Mouse (Mus musculus): Measurements from ENCODE around the gene A630001G21Rik. TPM values are rescaled to one million over a fixed set of nuclear protein-coding genes. Genes with fewer than 3 reads are reported as not detected.

A630001G21Rik gene
- polyA plus RNA-seq, 1 experiment from 2014 or later = 2.3 TPM

GRCm38 (mm10) chr1:85790565-85790964 is 12.1 kb upstream of the A630001G21Rik start:
- WGBS = 90% methylated on average over 3 of the region's 3 CpGs

GRCm38 (mm10) chr1:85779428-85780180 is 1.2 kb upstream of the A630001G21Rik start:
- no peak overlapping the region for H3K9ac ChIP-seq (ENCODE audit: low read depth, low read length)
- ATAC-seq (ENCODE audit: low FRiP score) (no peak), DNase-seq (ENCODE audit: low spot score) (no peak)
- H3K27ac ChIP-seq (ENCODE audit: low read depth, low read length) = no peak overlapping the region
- H3K4me2 ChIP-seq (replicated peaks; ENCODE audit: low read depth, low read length) = no peak overlapping the region
- no peaks in the 10 kb centered on the region for H3K36me3 ChIP-seq (ENCODE audit: control insufficient read depth, insufficient read depth, low read length)
- no peaks in the 10 kb centered on the region for H3K27me3 ChIP-seq (ENCODE audit: control insufficient read depth, insufficient read depth, low read length)
- WGBS = 81% methylated on average over 4 of the region's 4 CpGs
- H3K4me1 ChIP-seq (replicated peaks; ENCODE audit: control insufficient read depth, insufficient read depth, low read length) = no peaks in the 10 kb centered on the region
- H3K4me3 ChIP-seq (ENCODE audit: low read depth, low read length) = no peak overlapping the region
- H3K9me3 ChIP-seq (ENCODE audit: control insufficient read depth, low read length) = no peaks in the 10 kb centered on the region

More at GRCm38 (mm10) chr1:85790565-85790964, 12.1 kb upstream of the A630001G21Rik start:
- no peak overlapping the region for H3K9ac ChIP-seq (ENCODE audit: low read depth, low read length)
- no peak overlapping the region for H3K27ac ChIP-seq (ENCODE audit: low read depth, low read length)
- no peak for DNase-seq (ENCODE audit: low spot score)
- no peaks in the 10 kb centered on the region for H3K27me3 ChIP-seq (ENCODE audit: control insufficient read depth, insufficient read depth, low read length)
- no peaks in the 10 kb centered on the region for H3K36me3 ChIP-seq (ENCODE audit: control insufficient read depth, insufficient read depth, low read length)
- no peak for ATAC-seq (ENCODE audit: low FRiP score)
- no peaks in the 10 kb centered on the region for H3K4me1 ChIP-seq (replicated peaks; ENCODE audit: control insufficient read depth, insufficient read depth, low read length)
- H3K9me3 ChIP-seq (ENCODE audit: control insufficient read depth, low read length) = no peaks in the 10 kb centered on the region
- no peak overlapping the region for H3K4me2 ChIP-seq (replicated peaks; ENCODE audit: low read depth, low read length)
- H3K4me3 ChIP-seq (ENCODE audit: low read depth, low read length) = no peak overlapping the region

- Histone ChIP-seq H3K27ac (ENCODE audit: low read depth, low read length) (no peak overlapping the region), H3K4me2 (replicated peaks; ENCODE audit: low read depth, low read length) (no peak overlapping the region), H3K4me3 (ENCODE audit: low read depth, low read length) (no peak overlapping the region), H3K9me3 (ENCODE audit: control insufficient read depth, low read length) (no peaks in the 10 kb centered on the region), H3K36me3 (ENCODE audit: control insufficient read depth, insufficient read depth, low read length) (no peaks in the 10 kb centered on the region), H3K27me3 (ENCODE audit: control insufficient read depth, insufficient read depth, low read length) (no peaks in the 10 kb centered on the region), H3K4me1 (replicated peaks; ENCODE audit: control insufficient read depth, insufficient read depth, low read length) (no peaks in the 10 kb centered on the region), H3K9ac (ENCODE audit: low read depth, low read length) (no peak overlapping the region)
- 73% methylated on average over 3 of the region's 3 CpGs for WGBS
- ATAC-seq (ENCODE audit: low FRiP score) (no peak), DNase-seq (ENCODE audit: low spot score) (no peak)
Measured at GRCm38 (mm10) chr1:85779012-85779411, 569 bp upstream of the A630001G21Rik start.

- Histone ChIP-seq H3K9me3 (ENCODE audit: control insufficient read depth, low read length) (no peaks in the 10 kb centered on the region), H3K27ac (ENCODE audit: low read depth, low read length) (no peak overlapping the region), H3K4me1 (replicated peaks; ENCODE audit: control insufficient read depth, insufficient read depth, low read length) (no peaks in the 10 kb centered on the region), H3K27me3 (ENCODE audit: control insufficient read depth, insufficient read depth, low read length) (no peaks in the 10 kb centered on the region), H3K4me2 (replicated peaks; ENCODE audit: low read depth, low read length) (no peak overlapping the region), H3K36me3 (ENCODE audit: control insufficient read depth, insufficient read depth, low read length) (no peaks in the 10 kb centered on the region), H3K9ac (ENCODE audit: low read depth, low read length) (no peak overlapping the region), H3K4me3 (ENCODE audit: low read depth, low read length) (no peak overlapping the region)
- 45% methylated on average over 10 of the region's 10 CpGs for WGBS
- ATAC-seq (ENCODE audit: low FRiP score) = no peak
- DNase-seq (ENCODE audit: low spot score) = no peak
Measured at GRCm38 (mm10) chr1:85776154-85776553, 2.3 kb downstream of the A630001G21Rik start.

- no peaks in the 10 kb centered on the region for H3K9me3 ChIP-seq (ENCODE audit: control insufficient read depth, low read length)
- no peak overlapping the region for H3K4me3 ChIP-seq (ENCODE audit: low read depth, low read length)
- H3K4me2 ChIP-seq (replicated peaks; ENCODE audit: low read depth, low read length) = no peak overlapping the region
- H3K4me1 ChIP-seq (replicated peaks; ENCODE audit: control insufficient read depth, insufficient read depth, low read length) = no peaks in the 10 kb centered on the region
- ATAC-seq (ENCODE audit: low FRiP score) = no peak
- no peaks in the 10 kb centered on the region for H3K27me3 ChIP-seq (ENCODE audit: control insufficient read depth, insufficient read depth, low read length)
- H3K9ac ChIP-seq (ENCODE audit: low read depth, low read length) = no peak overlapping the region
- no peak overlapping the region for H3K27ac ChIP-seq (ENCODE audit: low read depth, low read length)
- WGBS = 94% methylated on average over 7 of the region's 7 CpGs
- no peaks in the 10 kb centered on the region for H3K36me3 ChIP-seq (ENCODE audit: control insufficient read depth, insufficient read depth, low read length)
- DNase-seq (ENCODE audit: low spot score) = no peak
Measured at GRCm38 (mm10) chr1:85775136-85775535, 3.3 kb downstream of the A630001G21Rik start.

- Histone ChIP-seq H3K4me1 (replicated peaks; ENCODE audit: control insufficient read depth, insufficient read depth, low read length) (no peaks in the 10 kb centered on the region), H3K4me3 (ENCODE audit: low read depth, low read length) (no peak overlapping the region), H3K4me2 (replicated peaks; ENCODE audit: low read depth, low read length) (no peak overlapping the region), H3K27me3 (ENCODE audit: control insufficient read depth, insufficient read depth, low read length) (no peaks in the 10 kb centered on the region), H3K27ac (ENCODE audit: low read depth, low read length) (no peak overlapping the region), H3K9ac (ENCODE audit: low read depth, low read length) (no peak overlapping the region), H3K9me3 (ENCODE audit: control insufficient read depth, low read length) (no peaks in the 10 kb centered on the region), H3K36me3 (ENCODE audit: control insufficient read depth, insufficient read depth, low read length) (no peaks in the 10 kb centered on the region)
- ATAC-seq (ENCODE audit: low FRiP score) = no peak
- 85% methylated on average over 3 of the region's 3 CpGs for WGBS
- DNase-seq (ENCODE audit: low spot score) = no peak
Measured at GRCm38 (mm10) chr1:85771976-85772375, 6.5 kb downstream of the A630001G21Rik start.

GRCm38 (mm10) chr1:85767754-85768153 is 10.7 kb downstream of the A630001G21Rik start:
- no peak overlapping the region for H3K4me2 ChIP-seq (replicated peaks; ENCODE audit: low read depth, low read length)
- no peaks in the 10 kb centered on the region for H3K36me3 ChIP-seq (ENCODE audit: control insufficient read depth, insufficient read depth, low read length)
- H3K4me1 ChIP-seq (replicated peaks; ENCODE audit: control insufficient read depth, insufficient read depth, low read length) = no peaks in the 10 kb centered on the region
- H3K27me3 ChIP-seq (ENCODE audit: control insufficient read depth, insufficient read depth, low read length) = no peaks in the 10 kb centered on the region
- no peak overlapping the region for H3K27ac ChIP-seq (ENCODE audit: low read depth, low read length)
- no peak overlapping the region for H3K4me3 ChIP-seq (ENCODE audit: low read depth, low read length)
- no peak overlapping the region for H3K9ac ChIP-seq (ENCODE audit: low read depth, low read length)
- ATAC-seq (ENCODE audit: low FRiP score) = no peak
- no peaks in the 10 kb centered on the region for H3K9me3 ChIP-seq (ENCODE audit: control insufficient read depth, low read length)
- 70% methylated on average over 1 of the region's 1 CpGs for WGBS
- no peak for DNase-seq (ENCODE audit: low spot score)

- H3K27me3 ChIP-seq (ENCODE audit: control insufficient read depth, insufficient read depth, low read length) = no peaks in the 10 kb centered on the region
- H3K4me1 ChIP-seq (replicated peaks; ENCODE audit: control insufficient read depth, insufficient read depth, low read length) = no peaks in the 10 kb centered on the region
- H3K4me2 ChIP-seq (replicated peaks; ENCODE audit: low read depth, low read length) = no peak overlapping the region
- ATAC-seq (ENCODE audit: low FRiP score) = no peak
- no peak overlapping the region for H3K27ac ChIP-seq (ENCODE audit: low read depth, low read length)
- no peak for DNase-seq (ENCODE audit: low spot score)
- no peak overlapping the region for H3K4me3 ChIP-seq (ENCODE audit: low read depth, low read length)
- 93% methylated on average over 3 of the region's 3 CpGs for WGBS
- no peaks in the 10 kb centered on the region for H3K36me3 ChIP-seq (ENCODE audit: control insufficient read depth, insufficient read depth, low read length)
- H3K9me3 ChIP-seq (ENCODE audit: control insufficient read depth, low read length) = no peaks in the 10 kb centered on the region
- H3K9ac ChIP-seq (ENCODE audit: low read depth, low read length) = no peak overlapping the region
Measured at GRCm38 (mm10) chr1:85766120-85766519, 12.3 kb downstream of the A630001G21Rik start.

GRCm38 (mm10) chr1:85764291-85764690 is 14.2 kb downstream of the A630001G21Rik start:
- no peak overlapping the region for H3K9ac ChIP-seq (ENCODE audit: low read depth, low read length)
- no peaks in the 10 kb centered on the region for H3K36me3 ChIP-seq (ENCODE audit: control insufficient read depth, insufficient read depth, low read length)
- no peaks in the 10 kb centered on the region for H3K9me3 ChIP-seq (ENCODE audit: control insufficient read depth, low read length)
- no peaks in the 10 kb centered on the region for H3K27me3 ChIP-seq (ENCODE audit: control insufficient read depth, insufficient read depth, low read length)
- H3K4me2 ChIP-seq (replicated peaks; ENCODE audit: low read depth, low read length) = no peak overlapping the region
- no peaks in the 10 kb centered on the region for H3K4me1 ChIP-seq (replicated peaks; ENCODE audit: control insufficient read depth, insufficient read depth, low read length)
- DNase-seq (ENCODE audit: low spot score) = no peak
- ATAC-seq (ENCODE audit: low FRiP score) = no peak
- no peak overlapping the region for H3K4me3 ChIP-seq (ENCODE audit: low read depth, low read length)
- 84% methylated on average over 4 of the region's 4 CpGs for WGBS
- no peak overlapping the region for H3K27ac ChIP-seq (ENCODE audit: low read depth, low read length)

Data from hindbrain, embryonic 11.5 days (tissue).